Comparison of ENCODE assay signal across 8 mouse cellular contexts in genomic region chr3:36613202-36613907, GRCm38 (mm10). TPM values are rescaled to one million over a fixed set of nuclear protein-coding genes. Genes with fewer than 3 reads are reported as not detected.
DNase-seq lines count a peak whose midpoint lies in the region; ATAC-seq and TF ChIP-seq lines count a peak whose summit lies in the region.

Gene Bbs7 (minus strand): TSS chr3:36613477.

- no peaks in the 10 kb centered on the region for H3K36me3 ChIP-seq in ES-Bruce4 (ENCODE audit: control insufficient read depth, insufficient read depth, low read length, poor library complexity, severe bottlenecking)
- peaks cover 6% of the 10 kb centered on the region; the same call in 1 of the 2 replicates for H3K36me3 ChIP-seq in forebrain, embryonic 13.5 days (ENCODE audit: poor library complexity, severe bottlenecking)
- H3K36me3 ChIP-seq in heart, postnatal 0 days (replicated peaks; ENCODE audit: control insufficient read depth, insufficient read depth, low read length): no peaks in the 10 kb centered on the region; the same call in 1 of the 2 replicates
- H3K36me3 ChIP-seq in liver, embryonic 14.5 days (replicated peaks; ENCODE audit: control insufficient read depth, insufficient read depth, low read depth): no peaks in the 10 kb centered on the region
- no peaks in the 10 kb centered on the region for H3K36me3 ChIP-seq in stomach, embryonic 15.5 days

- H3K4me3 ChIP-seq in ES-Bruce4 (ENCODE audit: low read depth, low read length): peak within 1 kb of the TSS; percentile 79
- peak within 1 kb of the TSS; percentile 69 for H3K4me3 ChIP-seq in forebrain, embryonic 13.5 days
- peak within 1 kb of the TSS; percentile 69 for H3K4me3 ChIP-seq in heart, postnatal 0 days (ENCODE audit: low read depth, low read length)
- peak within 1 kb of the TSS; percentile 63 for H3K4me3 ChIP-seq in liver, embryonic 14.5 days (ENCODE audit: insufficient read depth in 1 of 2, low read depth in 2 of 2, low read length in 2 of 2)
- peak within 1 kb of the TSS; percentile 62 for H3K4me3 ChIP-seq in stomach, embryonic 15.5 days (replicated peaks)

- no peaks in the 10 kb centered on the region for H3K9me3 ChIP-seq in ES-Bruce4 (replicated peaks; ENCODE audit: control insufficient read depth, insufficient read depth, low read length, poor library complexity, severe bottlenecking)
- no peaks in the 10 kb centered on the region for H3K9me3 ChIP-seq in forebrain, embryonic 13.5 days (replicated peaks)
- H3K9me3 ChIP-seq in heart, postnatal 0 days (replicated peaks; ENCODE audit: control insufficient read depth, low read length): no peaks in the 10 kb centered on the region
- no peaks in the 10 kb centered on the region for H3K9me3 ChIP-seq in liver, embryonic 14.5 days (ENCODE audit: control insufficient read depth, low read length)
- H3K9me3 ChIP-seq in stomach, embryonic 15.5 days: no peaks in the 10 kb centered on the region

- H3K9ac ChIP-seq in ES-Bruce4 (ENCODE audit: low read depth, poor library complexity, severe bottlenecking): peak within 1 kb of the TSS; percentile 71
- peak within 1 kb of the TSS; percentile 84 for H3K9ac ChIP-seq in forebrain, embryonic 13.5 days
- H3K9ac ChIP-seq in heart, postnatal 0 days (replicated peaks; ENCODE audit: low read depth, low read length): peak within 1 kb of the TSS; percentile 58
- H3K9ac ChIP-seq in liver, embryonic 14.5 days (replicated peaks): peak within 1 kb of the TSS; percentile 74
- H3K9ac ChIP-seq in stomach, embryonic 15.5 days: peak within 1 kb of the TSS; percentile 29; the same call in 1 of the 2 replicates

- ATAC-seq in cerebellum, adult (ENCODE audit: insufficient number of reproducible peaks, low FRiP score, low TSS enrichment): peak; percentile 94
- peak; percentile 100 for ATAC-seq in forebrain, embryonic 13.5 days
- peak; percentile 99 for ATAC-seq in heart, postnatal 0 days (ENCODE audit: insufficient read depth, low read depth)
- ATAC-seq in liver, embryonic 14.5 days (ENCODE audit: insufficient read depth): peak; percentile 97
- ATAC-seq in stomach, embryonic 15.5 days (ENCODE audit: insufficient read depth, low FRiP score, low read depth): peak; percentile 99

- DNase-seq in heart, postnatal 0 days (ENCODE audit: low spot score): peak; percentile 96
- DNase-seq in kidney, postnatal 36 days: peak; percentile 97 to 98
- DNase-seq in liver, embryonic 14.5 days (ENCODE audit: low read depth in 3 of 3, low spot score in 3 of 3): peak; percentile 90 to 92 (median 90)
- DNase-seq in neural tube, embryonic 10.5 days (ENCODE audit: extremely low spot score, low spot score): peak; percentile 95

- peaks cover 1% of the 10 kb centered on the region for H3K4me1 ChIP-seq in ES-Bruce4 (ENCODE audit: control insufficient read depth, insufficient read depth, low read length)
- peaks cover 12% of the 10 kb centered on the region for H3K4me1 ChIP-seq in forebrain, embryonic 13.5 days
- peaks cover 8% of the 10 kb centered on the region; the same call in 1 of the 2 replicates for H3K4me1 ChIP-seq in heart, postnatal 0 days (ENCODE audit: control insufficient read depth, insufficient read depth)
- peaks cover 3 to 5% of the 10 kb centered on the region in 2 experiments; a peak in 2 of 4 replicates for H3K4me1 ChIP-seq in liver, embryonic 14.5 days (replicated peaks; ENCODE audit: control insufficient read depth in 2 of 2, insufficient read depth in 2 of 2, low read length in 1 of 2)
- H3K4me1 ChIP-seq in stomach, embryonic 15.5 days: no peaks in the 10 kb centered on the region

- no peak within 1 kb of the TSS for H3K27ac ChIP-seq in ES-Bruce4 (ENCODE audit: insufficient read depth, low read length)
- peak within 1 kb of the TSS; percentile 63 for H3K27ac ChIP-seq in forebrain, embryonic 13.5 days
- H3K27ac ChIP-seq in heart, postnatal 0 days (ENCODE audit: low read depth): peak within 1 kb of the TSS; percentile 43; the same call in 1 of the 2 replicates
- no peak within 1 kb of the TSS for H3K27ac ChIP-seq in liver, embryonic 14.5 days
- H3K27ac ChIP-seq in stomach, embryonic 15.5 days: 0 out of 2 replicates have a peak within 1 kb of the TSS, but pooled peaks have one; percentile 18

- TF ChIP-seq CTCF in ES-Bruce4 (IDR thresholded peaks at IDR 0.05; ENCODE audit: low read depth, low read length): no peak
- TF ChIP-seq CTCF in heart, postnatal 0 days (IDR thresholded peaks at IDR 0.05; ENCODE audit: low read depth): no peak
- TF ChIP-seq CTCF in liver, embryonic 14.5 days (IDR thresholded peaks at IDR 0.05; ENCODE audit: low read depth): peak; percentile 19; the same call in 1 of the 2 replicates

- H3K4me2 ChIP-seq in forebrain, embryonic 13.5 days: peak within 1 kb of the TSS; percentile 63
- peak within 1 kb of the TSS; percentile 86 for H3K4me2 ChIP-seq in heart, postnatal 0 days (ENCODE audit: low read depth, low read length)
- peak within 1 kb of the TSS; percentile 77 for H3K4me2 ChIP-seq in liver, embryonic 14.5 days (ENCODE audit: low read depth)
- H3K4me2 ChIP-seq in stomach, embryonic 15.5 days: peak within 1 kb of the TSS; percentile 72

- 5% methylated on average over 35 of the region's 38 CpGs for WGBS in forebrain, embryonic 13.5 days
- 4% methylated on average over 38 of the region's 38 CpGs for WGBS in heart, postnatal 0 days
- WGBS in liver, embryonic 14.5 days (ENCODE audit: insufficient replicate concordance): 4% methylated on average over 38 of the region's 38 CpGs
- WGBS in stomach, embryonic 15.5 days: 4% methylated on average over 38 of the region's 38 CpGs

- no peak for TF ChIP-seq EP300 in ES-Bruce4 (IDR thresholded peaks at IDR 0.05; ENCODE audit: insufficient read depth, low read depth, low read length)
- TF ChIP-seq EP300 in heart, postnatal 0 days (IDR thresholded peaks at IDR 0.05; ENCODE audit: low read depth): no peak
- TF ChIP-seq EP300 in liver, embryonic 14.5 days (IDR thresholded peaks at IDR 0.05; ENCODE audit: low read depth): no peak

- no peaks in the 10 kb centered on the region for H3K27me3 ChIP-seq in ES-Bruce4 (ENCODE audit: control insufficient read depth, insufficient read depth, low read length, poor library complexity, severe bottlenecking)
- no peaks in the 10 kb centered on the region for H3K27me3 ChIP-seq in forebrain, embryonic 13.5 days
- no peaks in the 10 kb centered on the region for H3K27me3 ChIP-seq in heart, postnatal 0 days (ENCODE audit: control insufficient read depth, insufficient read depth, low read length)
- H3K27me3 ChIP-seq in liver, embryonic 14.5 days (ENCODE audit: control insufficient read depth, insufficient read depth, low read length): no peaks in the 10 kb centered on the region
- H3K27me3 ChIP-seq in stomach, embryonic 15.5 days (replicated peaks): no peaks in the 10 kb centered on the region

- TF ChIP-seq POLR2A in ES-Bruce4 (IDR thresholded peaks at IDR 0.05; ENCODE audit: insufficient read depth, low read length): no peak

RNA-seq across cellular contexts. Expression of gene Bbs7, which starts in this region (rescaled TPM):
- polyA plus RNA-seq in ES-Bruce4 (2011; ENCODE audit: insufficient read depth, insufficient read length, low read depth, missing spikeins): 10.3 and 12.7 TPM in 2 replicates
- polyA plus RNA-seq in forebrain, embryonic 13.5 days (2015; fragmentation: Nextera tagmentation; extraction: Ambion mirVana): 20.1 and 20.3 TPM in 2 replicates
- 0.50 and 6.0 TPM in 2 replicates for total RNA-seq in heart, postnatal 0 days (2014; rRNA removed; ENCODE audit: low replicate concordance)
- polyA plus RNA-seq in heart, postnatal 0 days (2015; fragmentation: Nextera tagmentation; extraction: Ambion mirVana): 7.9 and 8.2 TPM in 2 replicates
- polyA plus RNA-seq in liver, embryonic 14.5 days (2012; rRNA removed): 3.9 and 5.5 TPM in 2 replicates
- 9.7 and 11.9 TPM in 2 replicates for polyA plus RNA-seq in liver, embryonic 14.5 days (2014; fragmentation: Nextera tagmentation; extraction: Ambion mirVana)
- 12.3 and 12.7 TPM in 2 replicates for polyA plus RNA-seq in stomach, embryonic 15.5 days (2015; fragmentation: Nextera tagmentation; extraction: Ambion mirVana)

Comparison
In these comparisons a context has a peak if more than half of its experiments do, and no peak if none do; other contexts are left out.
1. H3K27ac ChIP-seq: peak in forebrain, embryonic 13.5 days (single experiment), heart, postnatal 0 days (single experiment) and stomach, embryonic 15.5 days (single experiment); none in ES-Bruce4 (single experiment) and liver, embryonic 14.5 days (single experiment).
2. H3K9ac ChIP-seq: peak in every context shown above with its lines; median percentile 84 in forebrain, embryonic 13.5 days; 74 in liver, embryonic 14.5 days; 71 in ES-Bruce4; 58 in heart, postnatal 0 days; 29 in stomach, embryonic 15.5 days.
3. Peak in every context shown above with its lines, with median percentiles within 50 percentile points of each other: H3K4me3 ChIP-seq, ATAC-seq, H3K4me2 ChIP-seq and DNase-seq.